Mouse (Mus musculus): ENCODE data around the gene Tceanc2.

Gene Tceanc2

GRCm38 (mm10) chr4:107178830-107179490 lies at the start of gene Tceanc2:
Gene Tceanc2 (minus strand): TSS chr4:107179116.
- no peak for DNase-seq (ENCODE audit: low read depth, low spot score)

DNA sequence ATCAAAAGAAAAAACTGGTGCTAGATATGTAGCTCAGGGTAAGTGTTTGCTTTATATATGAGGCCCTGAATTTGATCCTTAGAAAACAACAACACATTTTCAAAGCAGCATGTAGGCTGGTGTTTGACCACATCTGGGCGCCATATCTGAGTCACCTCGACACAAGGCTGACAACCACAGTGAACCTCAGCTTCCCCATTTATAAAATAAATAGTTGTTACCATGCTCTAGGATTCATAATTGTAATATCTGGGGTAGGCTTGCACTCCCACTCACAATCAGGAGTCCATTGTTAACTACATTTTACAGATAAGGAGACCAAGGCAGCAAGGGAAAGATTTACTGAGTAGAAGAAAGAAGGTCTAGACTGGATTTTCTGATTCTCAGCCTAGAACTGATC lies 47.4 kb upstream of the Tceanc2 start:
- DNase-seq (ENCODE audit: low read depth, low spot score) = no peak

GRCm38 (mm10) chr4:107223225-107224204 lies 44.6 kb upstream of the Tceanc2 start:
- DNase-seq (ENCODE audit: low read depth, low spot score) = no peak

GRCm38 (mm10) chr4:107221524-107221923 lies 42.6 kb upstream of the Tceanc2 start:
- DNase-seq (ENCODE audit: low read depth, low spot score) = no peak

GRCm38 (mm10) chr4:107217574-107217973 lies 38.7 kb upstream of the Tceanc2 start:
- DNase-seq (ENCODE audit: low read depth, low spot score) = no peak

- no peak for DNase-seq (ENCODE audit: low read depth, low spot score)
These were observed 34.5 kb upstream of the Tceanc2 start for GRCm38 (mm10) chr4:107213279-107214011.

GRCm38 (mm10) chr4:107211936-107212335 lies 33.0 kb upstream of the Tceanc2 start:
- no peak for DNase-seq (ENCODE audit: low read depth, low spot score)

DNA sequence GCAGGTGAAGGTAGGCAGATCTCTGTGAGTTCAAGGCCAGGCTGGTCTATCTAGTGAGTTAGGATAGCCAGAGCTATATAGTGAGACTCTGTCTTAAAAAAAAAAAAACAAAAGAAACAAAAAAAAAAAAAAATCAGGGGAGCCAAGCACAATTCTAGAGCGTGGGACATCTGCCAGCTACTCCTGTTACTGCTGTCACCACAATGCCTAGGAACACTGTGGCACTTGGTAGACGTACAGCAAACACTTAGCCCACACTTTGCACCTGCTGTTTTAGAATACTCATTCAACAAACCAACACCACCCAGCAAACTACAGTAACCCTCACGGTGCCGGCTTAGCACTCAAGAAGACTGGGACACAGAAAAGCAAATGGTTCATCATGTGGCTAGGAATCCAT lies 32.5 kb upstream of the Tceanc2 start:
- no peak for DNase-seq (ENCODE audit: low read depth, low spot score)

- DNase-seq (ENCODE audit: low read depth, low spot score) = no peak
These were observed 31.7 kb upstream of the Tceanc2 start for GRCm38 (mm10) chr4:107210483-107211097.

- DNase-seq (ENCODE audit: low read depth, low spot score) = no peak
These were observed 30.0 kb upstream of the Tceanc2 start, which contains the start of gene Ldlrad1 for GRCm38 (mm10) chr4:107208880-107209279. Gene Ldlrad1 (plus strand): TSS chr4:107209180.

DNA sequence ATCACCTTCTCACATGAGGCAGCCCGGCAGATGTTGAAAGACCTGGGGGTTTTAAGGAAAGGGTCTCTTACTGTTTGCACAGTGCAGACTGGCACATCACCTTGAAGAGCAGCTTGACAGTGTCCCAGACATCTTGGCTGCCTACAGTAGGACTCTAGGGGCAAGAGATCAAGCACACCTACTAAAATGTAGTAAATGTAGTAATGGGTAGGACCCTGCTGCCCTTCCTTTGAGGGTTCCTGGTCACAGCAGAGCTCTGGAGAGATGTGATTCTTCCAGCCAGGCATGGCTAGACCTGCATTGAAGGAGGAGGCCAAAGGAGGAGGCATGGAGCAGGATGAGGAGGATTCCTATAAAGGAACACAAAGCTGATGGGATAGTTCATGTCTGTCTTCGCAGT lies 28.1 kb upstream of the Tceanc2 start:
- no peak for DNase-seq (ENCODE audit: low read depth, low spot score)

DNA sequence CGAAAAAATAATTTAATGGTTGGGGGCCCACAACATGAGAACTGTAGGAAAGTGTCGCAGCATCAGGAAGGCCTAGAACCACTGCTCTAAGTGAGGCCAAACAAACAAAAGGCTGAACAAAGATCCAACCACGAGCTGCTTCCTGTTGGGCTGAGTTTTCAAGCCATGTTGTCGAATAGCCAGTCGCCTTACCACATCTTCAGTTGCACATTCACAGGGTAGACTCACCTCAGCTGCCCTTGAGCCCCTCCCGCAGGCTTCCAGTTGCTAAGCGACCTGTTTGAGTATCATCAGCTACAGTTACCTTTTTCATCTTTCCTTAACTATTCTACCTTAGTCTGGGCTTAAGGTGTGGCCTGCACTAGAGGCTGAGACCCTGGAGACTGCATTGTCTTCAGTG lies 24.1 kb upstream of the Tceanc2 start:
- DNase-seq (ENCODE audit: low read depth, low spot score) = no peak

DNA sequence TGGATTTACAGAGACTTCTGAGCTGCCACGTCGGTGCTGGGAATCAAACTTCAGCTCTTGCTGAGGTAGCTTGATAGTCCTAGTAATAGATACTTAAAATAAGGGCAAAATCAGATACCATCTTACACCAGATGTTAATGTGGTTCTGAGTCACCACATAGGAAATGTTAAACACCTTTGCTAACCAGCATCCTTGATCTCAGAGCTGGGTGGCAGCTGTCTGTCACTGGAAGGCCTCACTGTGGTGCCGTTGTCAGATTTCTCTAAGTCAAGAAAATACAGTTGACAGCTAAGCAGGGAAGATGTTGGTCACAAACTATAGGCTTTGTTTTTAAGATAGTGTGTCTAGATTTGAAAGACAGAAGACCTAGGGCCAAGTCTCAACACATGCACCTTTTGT lies 22.9 kb upstream of the Tceanc2 start:
- DNase-seq (ENCODE audit: low read depth, low spot score) = no peak

DNA sequence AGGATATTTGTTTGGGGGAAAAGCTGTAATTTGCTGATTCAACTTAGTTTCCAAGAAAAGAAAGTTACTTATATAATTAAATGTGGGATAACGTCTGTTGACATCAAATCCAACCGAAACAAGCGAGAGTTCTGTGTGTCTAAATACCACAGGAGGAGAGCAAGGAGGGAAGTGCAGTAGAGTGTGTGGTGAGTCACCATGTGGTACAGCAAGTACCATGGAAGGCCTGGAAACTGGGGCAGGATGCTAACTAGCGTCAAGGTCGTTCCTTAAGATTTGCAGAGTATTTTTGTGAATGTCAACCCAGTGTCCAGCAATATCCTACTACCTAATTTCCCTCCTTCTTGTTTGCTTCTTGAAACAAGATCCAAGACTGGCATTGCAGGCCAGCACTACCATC lies 19.2 kb upstream of the Tceanc2 start:
- DNase-seq (ENCODE audit: low read depth, low spot score) = no peak

- no peak for DNase-seq (ENCODE audit: low read depth, low spot score)
These were observed 17.5 kb upstream of the Tceanc2 start for GRCm38 (mm10) chr4:107196454-107196853.

GRCm38 (mm10) chr4:107193841-107194240 lies 14.9 kb upstream of the Tceanc2 start:
- no peak for DNase-seq (ENCODE audit: low read depth, low spot score)

- DNase-seq (ENCODE audit: low read depth, low spot score) = no peak
These were observed 6.8 kb upstream of the Tceanc2 start for GRCm38 (mm10) chr4:107185703-107186102.

DNA sequence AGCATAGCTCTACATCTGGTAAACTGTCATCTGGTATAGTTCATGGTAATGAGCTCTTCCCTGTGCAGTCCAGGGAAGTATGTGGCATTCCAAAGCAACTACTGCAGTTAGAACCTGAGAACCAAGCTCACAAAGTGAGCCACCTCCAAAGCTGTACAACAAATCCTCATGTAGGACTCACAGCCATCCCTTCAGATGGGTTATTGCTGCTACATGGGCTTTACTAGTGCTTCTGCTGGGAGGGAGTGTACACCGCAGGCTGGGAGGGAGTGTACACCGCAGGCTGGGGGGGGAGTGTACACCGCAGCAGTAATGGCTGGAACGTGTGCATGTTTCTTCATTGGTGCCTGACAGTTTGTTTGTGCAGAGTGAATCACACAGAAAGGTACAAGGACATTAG lies 4.3 kb upstream of the Tceanc2 start:
- no peak for DNase-seq (ENCODE audit: low read depth, low spot score)

DNA sequence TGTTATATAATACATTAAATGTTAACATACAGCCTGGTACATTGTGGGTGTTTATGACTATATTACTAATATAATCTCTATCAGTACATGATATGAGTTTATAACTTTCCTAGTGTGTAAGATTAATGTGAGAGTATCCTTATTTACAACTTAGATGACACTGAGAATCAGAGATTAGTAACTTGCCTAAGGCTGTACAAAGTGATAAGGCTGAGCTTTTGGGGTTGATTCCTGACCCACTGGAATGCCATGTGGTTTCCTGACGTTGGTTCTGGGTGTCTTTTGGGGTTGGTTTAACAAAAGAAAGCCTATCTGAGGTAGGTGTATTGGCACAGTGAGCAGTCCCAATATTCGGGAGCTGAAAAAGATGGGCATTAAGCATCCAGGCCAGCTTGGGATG lies 3.9 kb upstream of the Tceanc2 start:
- no peak for DNase-seq (ENCODE audit: low read depth, low spot score)

DNA sequence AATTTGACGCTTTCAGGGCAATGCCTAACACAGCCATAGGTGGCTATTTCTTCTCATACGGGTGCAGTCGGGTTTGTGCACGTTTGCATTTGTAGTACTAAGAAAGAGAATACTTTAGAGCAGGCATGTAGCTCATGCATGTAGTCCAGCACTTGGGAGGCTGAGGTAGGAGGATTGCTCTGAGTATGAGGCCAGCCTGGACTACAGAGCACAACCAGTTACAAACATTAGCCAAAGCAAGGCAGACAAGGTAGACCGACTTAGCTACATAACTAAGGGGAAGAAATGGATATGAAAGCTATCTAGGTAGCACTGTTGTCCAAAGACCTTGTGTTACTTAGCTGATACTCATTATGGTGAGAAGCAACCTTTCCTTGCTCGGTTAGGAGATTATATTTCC lies 3.0 kb upstream of the Tceanc2 start:
- no peak for DNase-seq (ENCODE audit: low read depth, low spot score)

- no peak for DNase-seq (ENCODE audit: low read depth, low spot score)
These were observed 1.8 kb upstream of the Tceanc2 start for GRCm38 (mm10) chr4:107180746-107181145.

DNA sequence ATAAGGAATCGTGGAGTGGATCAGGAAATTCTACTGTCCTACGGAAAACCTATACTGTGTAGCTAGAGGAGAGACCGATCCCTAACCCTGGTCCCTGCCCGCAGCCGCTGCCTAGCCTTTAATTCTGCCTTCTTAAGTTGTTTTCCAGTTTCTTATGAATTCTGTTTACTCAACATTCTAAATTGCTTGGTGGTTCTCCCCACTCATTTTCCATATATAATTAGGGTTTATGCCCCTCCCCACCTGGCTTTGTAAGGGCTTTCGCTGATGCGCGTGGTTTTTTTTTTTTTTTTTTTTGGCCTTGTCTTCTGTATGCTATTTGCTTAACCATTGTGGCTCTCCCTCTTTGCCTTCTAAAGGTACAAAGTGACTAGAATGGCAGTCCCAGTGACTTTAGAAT lies 645 bp upstream of the Tceanc2 start:
- no peak for DNase-seq (ENCODE audit: low read depth, low spot score)
